8 mouse cellular contexts compared by ENCODE assay signal in genomic region chr8:70316511-70317504, GRCm38 (mm10). TPM values are rescaled to one million over a fixed set of nuclear protein-coding genes. Genes with fewer than 3 reads are reported as not detected.
DNase-seq lines count a peak whose midpoint lies in the region; ATAC-seq and TF ChIP-seq lines count a peak whose summit lies in the region.

No protein-coding gene starts in this region.

- no peaks in the 10 kb centered on the region for H3K9me3 ChIP-seq in forebrain, postnatal 0 days (ENCODE audit: low read length)
- H3K9me3 ChIP-seq in intestine, postnatal 0 days (ENCODE audit: control insufficient read depth) = no peaks in the 10 kb centered on the region
- H3K9me3 ChIP-seq in liver, embryonic 15.5 days (replicated peaks) = no peaks in the 10 kb centered on the region

- peak; percentile 62 for DNase-seq in kidney, postnatal 14 days
- no peak for DNase-seq in kidney, adult 8-10 months
- DNase-seq in cerebellum, adult 18-20 months = peak; percentile 52 to 56
- DNase-seq in forebrain, postnatal 0 days = peak; percentile 96
- peak; percentile 88 to 94 for DNase-seq in right cerebral cortex, postnatal 36 days (ENCODE audit: low spot score in 2 of 2)
- DNase-seq in thymus, postnatal 14 days = no peak

- peak; percentile 14 for TF ChIP-seq CTCF in forebrain, postnatal 0 days (IDR thresholded peaks at IDR 0.05; ENCODE audit: low read depth)
- peak; percentile 25; the same call in 1 of the 2 replicates for TF ChIP-seq CTCF in intestine, postnatal 0 days (IDR thresholded peaks at IDR 0.05; ENCODE audit: low read depth)

- H3K4me3 ChIP-seq in forebrain, postnatal 0 days (ENCODE audit: low read depth, low read length) = peak overlapping the region; percentile 73
- peak overlapping the region; percentile 55 for H3K4me3 ChIP-seq in intestine, postnatal 0 days (ENCODE audit: low read depth, low read length)
- no peak overlapping the region for H3K4me3 ChIP-seq in liver, embryonic 15.5 days (replicated peaks)

- H3K27ac ChIP-seq in forebrain, postnatal 0 days (ENCODE audit: low read depth, low read length) = peak overlapping the region; percentile 97
- H3K27ac ChIP-seq in intestine, postnatal 0 days (ENCODE audit: low read depth, low read length) = no peak overlapping the region
- no peak overlapping the region for H3K27ac ChIP-seq in liver, embryonic 15.5 days (replicated peaks)

- ATAC-seq in forebrain, postnatal 0 days = peak; percentile 91
- ATAC-seq in intestine, postnatal 0 days = peak; percentile 28; the same call in 1 of the 2 replicates
- ATAC-seq in liver, embryonic 15.5 days (ENCODE audit: insufficient read depth) = no peak

- H3K4me1 ChIP-seq in forebrain, postnatal 0 days (ENCODE audit: insufficient read depth) = peaks cover 16% of the 10 kb centered on the region
- H3K4me1 ChIP-seq in intestine, postnatal 0 days (replicated peaks; ENCODE audit: control insufficient read depth, insufficient read depth, low read length) = 0 out of 2 replicates have a peak, but pooled peaks cover 4% of the 10 kb centered on the region
- H3K4me1 ChIP-seq in liver, embryonic 15.5 days (replicated peaks) = peaks cover 10% of the 10 kb centered on the region

- peak overlapping the region; percentile 74 for H3K4me2 ChIP-seq in forebrain, postnatal 0 days (ENCODE audit: low read depth)
- peak overlapping the region; percentile 89 for H3K4me2 ChIP-seq in intestine, postnatal 0 days (replicated peaks; ENCODE audit: low read depth)
- peak overlapping the region; percentile 73 for H3K4me2 ChIP-seq in liver, embryonic 15.5 days

- H3K9ac ChIP-seq in forebrain, postnatal 0 days = peak overlapping the region; percentile 96
- no peak overlapping the region for H3K9ac ChIP-seq in intestine, postnatal 0 days (ENCODE audit: low read depth, low read length)
- H3K9ac ChIP-seq in liver, embryonic 15.5 days = no peak overlapping the region

- no peaks in the 10 kb centered on the region for H3K27me3 ChIP-seq in forebrain, postnatal 0 days (ENCODE audit: insufficient read depth, low read length)
- H3K27me3 ChIP-seq in intestine, postnatal 0 days (replicated peaks; ENCODE audit: control insufficient read depth, insufficient read depth, low read length) = 0 out of 2 replicates have a peak, but pooled peaks cover 3% of the 10 kb centered on the region
- peaks cover 54% of the 10 kb centered on the region for H3K27me3 ChIP-seq in liver, embryonic 15.5 days

- 5% methylated on average over 15 of the region's 15 CpGs for WGBS in forebrain, postnatal 0 days
- WGBS in intestine, postnatal 0 days = 22% methylated on average over 15 of the region's 15 CpGs
- WGBS in liver, embryonic 15.5 days (ENCODE audit: insufficient replicate concordance) = 23% methylated on average over 15 of the region's 15 CpGs

- peaks cover 46% of the 10 kb centered on the region for H3K36me3 ChIP-seq in forebrain, postnatal 0 days (ENCODE audit: insufficient read depth)
- peaks cover 15% of the 10 kb centered on the region for H3K36me3 ChIP-seq in intestine, postnatal 0 days (ENCODE audit: control insufficient read depth, insufficient read depth)
- peaks cover 16% of the 10 kb centered on the region for H3K36me3 ChIP-seq in liver, embryonic 15.5 days (replicated peaks)

RNA-seq across cellular contexts. Expression of gene Cers1, which starts 1.2 kb away (rescaled TPM):
- 52.5 and 58.4 TPM in 2 replicates for total RNA-seq in forebrain, postnatal 0 days (2014; rRNA removed)
- polyA plus RNA-seq in forebrain, postnatal 0 days (2015; fragmentation: Nextera tagmentation; extraction: Ambion mirVana) = 37.8 and 45.3 TPM in 2 replicates
- 1.3 and 1.7 TPM in 2 replicates for polyA plus RNA-seq in intestine, postnatal 0 days (2015; fragmentation: Nextera tagmentation; extraction: Ambion mirVana)
- polyA plus RNA-seq in liver, embryonic 15.5 days (2015; fragmentation: Nextera tagmentation; extraction: Ambion mirVana) = 0.13 and 0.25 TPM in 2 replicates

RNA-seq across cellular contexts. Expression of gene Gdf1, which starts 12.8 kb away (rescaled TPM):
- total RNA-seq in forebrain, postnatal 0 days (2014; rRNA removed) = 8.1 and 9.3 TPM in 2 replicates
- polyA plus RNA-seq in forebrain, postnatal 0 days (2015; fragmentation: Nextera tagmentation; extraction: Ambion mirVana) = 6.2 and 8.0 TPM in 2 replicates
- 0.38 TPM in 1 of 2 replicates, not detected in the other for polyA plus RNA-seq in intestine, postnatal 0 days (2015; fragmentation: Nextera tagmentation; extraction: Ambion mirVana)
- polyA plus RNA-seq in liver, embryonic 15.5 days (2015; fragmentation: Nextera tagmentation; extraction: Ambion mirVana) = 0.10 and 0.26 TPM in 2 replicates

RNA-seq across cellular contexts. Expression of gene Cope, which starts 14.5 kb away (rescaled TPM):
- total RNA-seq in forebrain, postnatal 0 days (2014; rRNA removed) = 86.6 and 110 TPM in 2 replicates
- 259 and 296 TPM in 2 replicates for polyA plus RNA-seq in forebrain, postnatal 0 days (2015; fragmentation: Nextera tagmentation; extraction: Ambion mirVana)
- polyA plus RNA-seq in intestine, postnatal 0 days (2015; fragmentation: Nextera tagmentation; extraction: Ambion mirVana) = 338 and 383 TPM in 2 replicates
- 190 and 246 TPM in 2 replicates for polyA plus RNA-seq in liver, embryonic 15.5 days (2015; fragmentation: Nextera tagmentation; extraction: Ambion mirVana)

RNA-seq across cellular contexts. Expression of gene Ddx49, which starts 14.5 kb away (rescaled TPM):
- total RNA-seq in forebrain, postnatal 0 days (2014; rRNA removed) = 46.6 and 49.3 TPM in 2 replicates
- polyA plus RNA-seq in forebrain, postnatal 0 days (2015; fragmentation: Nextera tagmentation; extraction: Ambion mirVana) = 49.3 and 54.9 TPM in 2 replicates
- 32.9 and 34.5 TPM in 2 replicates for polyA plus RNA-seq in intestine, postnatal 0 days (2015; fragmentation: Nextera tagmentation; extraction: Ambion mirVana)
- polyA plus RNA-seq in liver, embryonic 15.5 days (2015; fragmentation: Nextera tagmentation; extraction: Ambion mirVana) = 19.5 and 22.4 TPM in 2 replicates

RNA-seq across cellular contexts. Expression of gene Homer3, which starts 34.2 kb away (rescaled TPM):
- total RNA-seq in forebrain, postnatal 0 days (2014; rRNA removed) = 27.2 and 34.7 TPM in 2 replicates
- polyA plus RNA-seq in forebrain, postnatal 0 days (2015; fragmentation: Nextera tagmentation; extraction: Ambion mirVana) = 20.2 and 23.9 TPM in 2 replicates
- polyA plus RNA-seq in intestine, postnatal 0 days (2015; fragmentation: Nextera tagmentation; extraction: Ambion mirVana) = 18.5 and 18.7 TPM in 2 replicates
- 4.9 and 5.9 TPM in 2 replicates for polyA plus RNA-seq in liver, embryonic 15.5 days (2015; fragmentation: Nextera tagmentation; extraction: Ambion mirVana)

Comparison
In these comparisons a context has a peak if more than half of its experiments do, and no peak if none do; other contexts are left out.
1. DNase-seq: peak in kidney, postnatal 14 days (single experiment), cerebellum, adult 18-20 months (2 of 2), forebrain, postnatal 0 days (single experiment) and right cerebral cortex, postnatal 36 days (2 of 2); none in kidney, adult 8-10 months (0 of 2) and thymus, postnatal 14 days (single experiment).
2. RNA of gene Cers1, which starts 1.2 kb away (polyA plus RNA-seq): 37.8 to 45.3 TPM in forebrain, postnatal 0 days; 1.3 to 1.7 TPM in intestine, postnatal 0 days and 0.13 to 0.25 TPM in liver, embryonic 15.5 days; every median in the first group is over 10 times any median in the second.
3. Peak in every context shown above with its lines, with median percentiles within 50 percentile points of each other: H3K4me2 ChIP-seq.